Mouse (Mus musculus): Measurements from ENCODE around the gene Tmed4. TPM values are rescaled to one million over a fixed set of nuclear protein-coding genes. Genes with fewer than 3 reads are reported as not detected.

Gene Tmed4
- total RNA-seq, 2 experiments from 2014 or later, result 98.7 to 104 TPM

- TF ChIP-seq CTCF (conservative IDR thresholded peaks at IDR 0.05), result no peak
- no peak overlapping the region for H3K27ac ChIP-seq
Observed at GRCm38 (mm10) chr11:6293601-6294000, 18.9 kb upstream of the Tmed4 start.

GRCm38 (mm10) chr11:6292988-6293349 is 18.3 kb upstream of the Tmed4 start:
- H3K4me3 ChIP-seq, result peak overlapping the region; percentile 85
- DNase-seq (ENCODE audit: low spot score in 2 of 2), result no peak
- TF ChIP-seq CTCF (conservative IDR thresholded peaks at IDR 0.05), result no peak
- H3K27ac ChIP-seq, result peak overlapping the region; percentile 97

More at GRCm38 (mm10) chr11:6293601-6294000, 18.9 kb upstream of the Tmed4 start:
- DNase-seq (ENCODE audit: low spot score in 2 of 2), result no peak
- H3K4me3 ChIP-seq, result no peak overlapping the region

- peak; percentile 51 for TF ChIP-seq CTCF (conservative IDR thresholded peaks at IDR 0.05)
- Histone ChIP-seq H3K4me3 (peak overlapping the region; percentile 85), H3K27ac (peak overlapping the region; percentile 97)
- DNase-seq (ENCODE audit: low spot score in 2 of 2), result peak; percentile 59 to 62
Observed at GRCm38 (mm10) chr11:6292116-6292987, 17.7 kb upstream of the Tmed4 start.

- Histone ChIP-seq H3K4me3 (peak within 1 kb of the TSS; percentile 85), H3K27ac (peak within 1 kb of the TSS; percentile 97)
- TF ChIP-seq CTCF (conservative IDR thresholded peaks at IDR 0.05), result no peak
- peak; percentile 97 to 99 for DNase-seq (ENCODE audit: low spot score in 2 of 2)
Observed at GRCm38 (mm10) chr11:6291401-6292115, 16.9 kb upstream of the Tmed4 start, which contains the start of gene Ogdh. Gene Ogdh (plus strand): TSS chr11:6291633.

- no peak for TF ChIP-seq CTCF (conservative IDR thresholded peaks at IDR 0.05)
- peak overlapping the region; percentile 85 for H3K4me3 ChIP-seq
- H3K27ac ChIP-seq, result peak overlapping the region; percentile 97
- DNase-seq (ENCODE audit: low spot score in 2 of 2), result no peak
Observed at GRCm38 (mm10) chr11:6290883-6291282, 16.2 kb upstream of the Tmed4 start.

- TF ChIP-seq CTCF (conservative IDR thresholded peaks at IDR 0.05), result no peak
- DNase-seq (ENCODE audit: low spot score in 2 of 2), result no peak
- Histone ChIP-seq H3K4me3 (no peak overlapping the region), H3K27ac (no peak overlapping the region)
Observed at GRCm38 (mm10) chr11:6290138-6290537, 15.5 kb upstream of the Tmed4 start.

- TF ChIP-seq CTCF (conservative IDR thresholded peaks at IDR 0.05), result no peak
- DNase-seq (ENCODE audit: low spot score in 2 of 2), result no peak
- Histone ChIP-seq H3K4me3 (no peak overlapping the region), H3K27ac (no peak overlapping the region)
Observed at GRCm38 (mm10) chr11:6282940-6283339, 8.3 kb upstream of the Tmed4 start.

- no peak for TF ChIP-seq CTCF (conservative IDR thresholded peaks at IDR 0.05)
- Histone ChIP-seq H3K4me3 (no peak overlapping the region), H3K27ac (no peak overlapping the region)
- no peak for DNase-seq (ENCODE audit: low spot score in 2 of 2)
Observed at GRCm38 (mm10) chr11:6276466-6276865, 1.8 kb upstream of the Tmed4 start.

GRCm38 (mm10) chr11:6275094-6275484 is 419 bp upstream of the Tmed4 start:
- Histone ChIP-seq H3K27ac (peak overlapping the region; percentile 89), H3K4me3 (peak overlapping the region; percentile 94)
- no peak for DNase-seq (ENCODE audit: low spot score in 2 of 2)
- no peak; the same call in 1 of the 2 replicates for TF ChIP-seq CTCF (conservative IDR thresholded peaks at IDR 0.05)

- H3K4me3 ChIP-seq, result peak overlapping the region; percentile 94
- no peak for DNase-seq (ENCODE audit: low spot score in 2 of 2)
- peak overlapping the region; percentile 89 for H3K27ac ChIP-seq
- TF ChIP-seq CTCF (conservative IDR thresholded peaks at IDR 0.05), result no peak
Observed at GRCm38 (mm10) chr11:6273607-6274006, 1.1 kb downstream of the Tmed4 start.

GRCm38 (mm10) chr11:6267320-6268254 is 7.1 kb downstream of the Tmed4 start, which contains the start of gene Ddx56:
Gene Ddx56 (minus strand): TSS chr11:6267772.
- TF ChIP-seq CTCF (conservative IDR thresholded peaks at IDR 0.05), result no peak
- H3K4me3 ChIP-seq, result peak within 1 kb of the TSS; percentile 81
- peak within 1 kb of the TSS; percentile 95 for H3K27ac ChIP-seq
- peak; percentile 91 to 95 for DNase-seq (ENCODE audit: low spot score in 2 of 2)

- peak overlapping the region; percentile 95; the same call in 1 of the 2 replicates for H3K27ac ChIP-seq
- H3K4me3 ChIP-seq, result peak overlapping the region; percentile 81
- DNase-seq (ENCODE audit: low spot score in 2 of 2), result no peak
- TF ChIP-seq CTCF (conservative IDR thresholded peaks at IDR 0.05), result no peak
Observed at GRCm38 (mm10) chr11:6266621-6267020, 8.0 kb downstream of the Tmed4 start.
